Mouse (Mus musculus) kidney, embryonic 16.5 days (tissue): Measurements from ENCODE around the gene Steap3. TPM values are rescaled to one million over a fixed set of nuclear protein-coding genes. Genes with fewer than 3 reads are reported as not detected.

ENCODE experiments used
- ATAC-seq: fragments of 200-750 bp; cut with Nextera tagmentation; 2 replicates; pipeline ENCODE4 v1.8.0; 2017; ENCODE audit warnings: moderate TSS enrichment; ENCODE audit not compliant: low FRiP score, low TSS enrichment
- H3K27ac ChIP-seq: fragments of 300-500 bp; sonication (generic); 2 replicates; pipeline ENCODE4 v1.5.1; 2014; ENCODE audit warnings: low read length
- H3K27me3 ChIP-seq: fragments of 300-500 bp; sonication (generic); 2 replicates; pipeline ENCODE4 v1.6.1; 2014; ENCODE audit warnings: low read length, control low read depth, mixed read lengths; ENCODE audit not compliant: insufficient read depth
- H3K36me3 ChIP-seq: fragments of 300-500 bp; sonication (generic); 2 replicates; pipeline ENCODE4 v1.6.1; 2014; ENCODE audit warnings: low read length, control low read depth, mixed read lengths; ENCODE audit not compliant: insufficient read depth
- H3K4me1 ChIP-seq: fragments of 300-500 bp; sonication (generic); 2 replicates; pipeline ENCODE4 v1.6.1; 2014; ENCODE audit warnings: low read length, control low read depth, mixed read lengths; ENCODE audit not compliant: insufficient read depth
- H3K4me2 ChIP-seq: fragments of 300-500 bp; sonication (generic); replicated peaks from 2 replicates; pipeline ENCODE4 v1.6.1; 2014; ENCODE audit warnings: low read depth, low read length
- H3K4me3 ChIP-seq: fragments of 300-500 bp; sonication (generic); 2 replicates; pipeline ENCODE4 v1.5.1; 2014; ENCODE audit warnings: mild to moderate bottlenecking, low read length
- H3K9ac ChIP-seq: fragments of 300-500 bp; sonication (generic); replicated peaks from 2 replicates; pipeline ENCODE4 v1.6.1; 2014; ENCODE audit warnings: low read length
- H3K9me3 ChIP-seq: fragments of 300-500 bp; sonication (generic); 2 replicates; pipeline ENCODE4 v1.6.1; 2016; ENCODE audit warnings: low read length, control low read depth
- WGBS: fragments of 180-500 bp; shearing (Covaris S2); extraction: QIAGEN DNeasy Blood & Tissue Kit; methylation state at CpG from one replicate; pipeline ENCODE4 v1.1.7; 2014; 5-methylcytosine and 5-hydroxymethylcytosine counted together
- polyA plus RNA-seq: library from polyadenylated mRNA; unstranded; fragments of >200 nt; fragmentation: Nextera tagmentation; extraction: Ambion mirVana; gene quantifications from 2 replicates; pipeline ENCODE4 v1.2.1, GENCODE M21; 2015

Gene Steap3
- polyA plus RNA-seq, 1 experiment from 2014 or later: 2.8 TPM

DNA sequence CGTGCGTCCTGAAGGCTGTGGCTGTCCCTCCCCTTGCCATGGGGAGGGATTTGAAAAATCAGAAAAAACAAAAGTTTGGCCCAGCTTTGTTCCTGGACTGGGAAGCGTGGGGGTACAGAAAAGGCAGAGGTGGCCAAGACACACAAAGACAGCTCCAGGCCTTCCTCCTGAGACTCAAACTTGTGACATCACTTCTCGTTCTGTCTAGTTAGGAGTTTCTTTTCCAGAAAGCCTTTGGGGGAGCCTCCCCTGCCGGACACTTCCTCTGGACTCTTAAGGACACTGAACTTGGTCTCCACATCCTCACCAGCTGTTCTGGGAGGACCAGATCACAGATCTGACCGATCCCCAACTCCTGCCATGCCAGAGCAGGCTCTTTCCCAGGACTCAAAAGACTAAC lies 18.8 kb downstream of the Steap3 start:
- Histone ChIP-seq H3K27ac (no peak overlapping the region), H3K4me2 (no peak overlapping the region), H3K9me3 (no peaks in the 10 kb centered on the region), H3K9ac (no peak overlapping the region), H3K4me1 (no peaks in the 10 kb centered on the region), H3K27me3 (no peaks in the 10 kb centered on the region), H3K36me3 (no peaks in the 10 kb centered on the region), H3K4me3 (no peak overlapping the region)
- WGBS: 73% methylated on average over 6 of the region's 6 CpGs
- no peak for ATAC-seq

DNA sequence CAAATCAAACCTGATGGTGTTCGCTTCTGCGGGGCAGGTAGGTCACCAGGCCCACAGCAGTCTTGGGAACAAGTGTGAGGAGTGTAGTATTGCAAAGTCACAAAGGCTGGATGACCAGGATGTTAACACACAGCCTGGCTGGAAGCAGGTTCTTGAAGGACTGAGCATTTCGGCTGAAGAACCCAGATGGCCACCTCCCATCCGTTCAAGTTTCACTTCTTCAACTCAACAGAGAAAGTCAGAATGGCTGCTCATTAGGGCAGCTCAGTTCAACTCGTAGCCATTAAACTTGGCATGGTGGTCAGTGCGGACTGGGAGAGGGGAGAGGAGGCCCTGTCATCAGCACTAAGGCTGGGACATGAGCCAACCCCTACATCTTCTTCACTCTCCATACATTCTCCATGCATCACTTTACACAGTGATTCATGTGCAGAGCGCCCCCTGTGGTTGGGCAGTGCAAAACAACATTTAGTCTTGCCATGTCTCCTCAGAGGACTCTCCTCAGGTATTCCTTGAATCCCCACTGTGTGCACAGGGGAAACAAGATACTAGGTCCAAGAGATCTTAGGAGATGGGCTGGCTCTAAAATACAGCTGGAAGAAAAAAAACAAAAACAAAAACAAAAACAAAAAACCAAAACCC lies 19.9 kb downstream of the Steap3 start:
- no peaks in the 10 kb centered on the region for H3K27me3 ChIP-seq
- no peaks in the 10 kb centered on the region for H3K36me3 ChIP-seq
- no peak overlapping the region for H3K9ac ChIP-seq
- ATAC-seq: no peak
- H3K4me3 ChIP-seq: no peak overlapping the region
- H3K4me1 ChIP-seq: no peaks in the 10 kb centered on the region
- H3K4me2 ChIP-seq: no peak overlapping the region
- H3K27ac ChIP-seq: no peak overlapping the region
- no peaks in the 10 kb centered on the region for H3K9me3 ChIP-seq
- WGBS: 90% methylated on average over 7 of the region's 7 CpGs

DNA sequence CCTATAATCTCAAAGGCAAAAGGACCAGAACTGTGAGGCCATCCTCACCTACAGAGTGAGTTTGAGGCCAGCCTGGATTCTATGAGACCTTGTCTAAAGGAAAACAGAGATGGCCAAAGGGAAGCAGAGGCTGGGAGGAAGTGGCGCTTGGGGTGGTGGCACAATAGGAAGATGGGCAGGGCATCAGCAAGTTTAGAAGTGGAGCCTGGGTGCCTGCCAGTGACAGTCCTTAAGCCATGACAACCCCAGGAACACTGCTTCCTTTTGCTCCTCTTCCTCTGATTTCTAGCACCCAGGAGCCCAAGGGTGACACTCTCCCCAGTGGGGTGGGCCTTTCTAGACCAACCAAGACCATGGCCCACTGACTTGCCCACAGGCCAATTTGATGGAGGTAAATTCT lies 21.3 kb downstream of the Steap3 start:
- no peaks in the 10 kb centered on the region for H3K4me1 ChIP-seq
- WGBS: 92% methylated on average over 1 of the region's 1 CpGs
- no peak overlapping the region for H3K27ac ChIP-seq
- no peak for ATAC-seq
- no peaks in the 10 kb centered on the region for H3K9me3 ChIP-seq
- no peaks in the 10 kb centered on the region for H3K36me3 ChIP-seq
- H3K4me2 ChIP-seq: no peak overlapping the region
- no peaks in the 10 kb centered on the region for H3K27me3 ChIP-seq
- H3K9ac ChIP-seq: no peak overlapping the region
- no peak overlapping the region for H3K4me3 ChIP-seq

DNA sequence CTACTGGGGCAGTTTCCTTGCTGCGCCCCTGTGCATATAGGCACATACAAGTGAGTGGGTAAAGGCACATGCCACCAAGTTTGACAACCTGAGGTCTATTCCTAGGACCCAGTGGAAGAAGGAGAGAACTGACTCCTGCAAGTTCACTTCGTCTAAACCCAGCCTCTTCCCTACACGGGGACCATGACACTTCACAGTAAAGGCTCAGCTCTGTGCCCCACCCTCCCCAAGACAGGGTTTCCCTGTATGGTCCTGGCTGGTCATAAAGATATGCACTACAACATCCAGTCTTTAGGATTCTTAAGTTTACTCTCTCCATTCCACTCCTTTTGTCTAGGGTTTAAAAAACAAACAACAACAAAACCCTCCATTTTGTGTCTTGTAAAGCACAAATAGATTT lies 21.9 kb downstream of the Steap3 start:
- no peaks in the 10 kb centered on the region for H3K4me1 ChIP-seq
- ATAC-seq: no peak
- H3K27ac ChIP-seq: no peak overlapping the region
- H3K36me3 ChIP-seq: no peaks in the 10 kb centered on the region
- no peaks in the 10 kb centered on the region for H3K27me3 ChIP-seq
- no peak overlapping the region for H3K4me2 ChIP-seq
- H3K9me3 ChIP-seq: no peaks in the 10 kb centered on the region
- H3K4me3 ChIP-seq: no peak overlapping the region
- 86% methylated on average over 3 of the region's 3 CpGs for WGBS
- H3K9ac ChIP-seq: no peak overlapping the region

DNA sequence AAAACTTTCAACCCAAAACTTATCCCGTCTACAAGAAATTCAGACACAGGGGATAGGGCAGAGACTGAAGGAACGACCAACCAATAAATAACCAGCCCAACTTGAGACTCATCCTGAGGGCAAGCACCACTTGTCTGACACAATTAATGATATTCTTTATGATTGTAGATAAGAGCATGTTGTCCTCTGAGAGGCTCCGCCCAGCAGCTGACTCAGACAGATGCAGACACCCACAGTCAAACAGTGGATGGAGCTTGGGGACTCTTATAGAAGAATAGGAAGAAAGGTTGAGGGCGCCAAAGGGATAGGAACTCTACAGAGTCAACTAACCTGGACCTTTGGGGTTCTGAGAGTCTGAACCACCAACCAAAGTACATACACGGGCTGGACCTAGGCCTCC lies 22.7 kb downstream of the Steap3 start:
- H3K27me3 ChIP-seq: no peaks in the 10 kb centered on the region
- H3K4me3 ChIP-seq: no peak overlapping the region
- 87% methylated on average over 5 of the region's 5 CpGs for WGBS
- H3K4me1 ChIP-seq: no peaks in the 10 kb centered on the region
- no peaks in the 10 kb centered on the region for H3K36me3 ChIP-seq
- H3K27ac ChIP-seq: no peak overlapping the region
- H3K4me2 ChIP-seq: no peak overlapping the region
- no peaks in the 10 kb centered on the region for H3K9me3 ChIP-seq
- H3K9ac ChIP-seq: no peak overlapping the region
- no peak for ATAC-seq

DNA sequence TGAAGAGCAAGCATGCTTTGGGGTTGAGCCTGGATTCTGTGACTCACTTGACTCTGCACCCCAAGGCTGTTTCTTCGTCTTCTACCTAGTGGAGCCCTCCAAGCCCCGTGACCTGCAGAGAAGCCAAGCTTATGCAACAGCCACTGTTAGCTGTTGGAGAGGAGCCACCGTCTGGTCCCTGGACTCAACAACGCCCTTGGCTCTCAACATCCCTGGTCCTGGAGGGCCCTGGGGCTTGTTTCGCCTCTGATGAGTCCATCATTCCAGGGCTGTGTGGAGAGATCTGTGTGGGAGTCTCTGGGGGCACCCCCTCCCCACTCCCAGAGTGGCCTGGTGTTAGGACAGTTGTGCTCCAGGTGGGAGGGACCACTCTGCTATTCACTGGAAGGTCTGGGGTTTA lies 24.3 kb downstream of the Steap3 start:
- 51% methylated on average over 5 of the region's 5 CpGs for WGBS

DNA sequence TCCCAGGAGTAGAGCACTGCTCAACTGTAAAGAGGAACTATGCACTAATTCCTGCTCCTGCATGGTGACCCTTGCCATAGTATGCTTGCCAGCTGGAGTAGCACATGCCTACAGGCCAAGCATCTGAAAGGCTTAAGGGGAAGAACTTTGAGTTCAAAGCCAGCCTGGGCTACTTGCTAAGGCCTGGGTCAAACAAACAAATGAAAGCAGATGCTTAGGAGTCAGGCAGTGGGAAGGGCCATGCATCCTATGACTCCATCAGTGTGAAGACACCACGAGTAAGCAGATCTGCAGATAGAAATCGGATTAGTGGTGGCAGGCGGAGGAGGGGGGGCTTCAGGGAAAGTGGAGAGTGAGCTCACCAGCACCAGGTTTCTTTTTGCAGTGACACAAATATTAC lies 25.2 kb downstream of the Steap3 start:
- Histone ChIP-seq H3K27ac (no peak overlapping the region), H3K9me3 (no peaks in the 10 kb centered on the region), H3K9ac (no peak overlapping the region), H3K4me2 (no peak overlapping the region), H3K4me1 (no peaks in the 10 kb centered on the region), H3K36me3 (no peaks in the 10 kb centered on the region), H3K27me3 (no peaks in the 10 kb centered on the region), H3K4me3 (no peak overlapping the region)
- WGBS: 72% methylated on average over 3 of the region's 3 CpGs
- no peak for ATAC-seq

More for the DNA sequence above, 24.3 kb downstream of the Steap3 start:
- no peak overlapping the region for H3K4me2 ChIP-seq
- no peak for ATAC-seq
- H3K9ac ChIP-seq: no peak overlapping the region
- no peak overlapping the region for H3K27ac ChIP-seq
- no peak overlapping the region for H3K4me3 ChIP-seq
- no peaks in the 10 kb centered on the region for H3K4me1 ChIP-seq
- no peaks in the 10 kb centered on the region for H3K9me3 ChIP-seq
- H3K36me3 ChIP-seq: no peaks in the 10 kb centered on the region
- no peaks in the 10 kb centered on the region for H3K27me3 ChIP-seq

DNA sequence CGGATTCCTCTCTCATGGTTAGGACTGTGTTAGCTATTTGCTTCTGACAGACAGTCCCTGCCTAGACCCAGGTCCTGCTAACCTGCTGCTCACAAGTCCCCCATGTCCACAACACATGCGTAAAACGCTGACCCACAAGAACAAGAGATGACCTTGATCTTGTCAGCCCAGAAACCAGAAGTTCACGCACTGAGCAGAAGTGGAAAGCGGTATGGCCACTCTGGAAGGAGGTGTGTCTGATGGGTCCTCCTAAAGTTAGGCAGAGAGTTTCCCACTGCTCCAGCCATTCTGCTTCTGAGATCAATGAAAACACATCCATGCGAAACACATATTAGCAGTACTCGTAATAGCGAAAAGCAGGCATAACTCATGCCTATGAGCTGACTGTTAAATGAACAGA lies 25.6 kb downstream of the Steap3 start:
- Histone ChIP-seq H3K4me1 (no peaks in the 10 kb centered on the region), H3K4me3 (no peak overlapping the region), H3K36me3 (no peaks in the 10 kb centered on the region), H3K4me2 (no peak overlapping the region), H3K9ac (no peak overlapping the region), H3K27ac (no peak overlapping the region), H3K9me3 (no peaks in the 10 kb centered on the region), H3K27me3 (no peaks in the 10 kb centered on the region)
- 96% methylated on average over 8 of the region's 8 CpGs for WGBS
- ATAC-seq: no peak

DNA sequence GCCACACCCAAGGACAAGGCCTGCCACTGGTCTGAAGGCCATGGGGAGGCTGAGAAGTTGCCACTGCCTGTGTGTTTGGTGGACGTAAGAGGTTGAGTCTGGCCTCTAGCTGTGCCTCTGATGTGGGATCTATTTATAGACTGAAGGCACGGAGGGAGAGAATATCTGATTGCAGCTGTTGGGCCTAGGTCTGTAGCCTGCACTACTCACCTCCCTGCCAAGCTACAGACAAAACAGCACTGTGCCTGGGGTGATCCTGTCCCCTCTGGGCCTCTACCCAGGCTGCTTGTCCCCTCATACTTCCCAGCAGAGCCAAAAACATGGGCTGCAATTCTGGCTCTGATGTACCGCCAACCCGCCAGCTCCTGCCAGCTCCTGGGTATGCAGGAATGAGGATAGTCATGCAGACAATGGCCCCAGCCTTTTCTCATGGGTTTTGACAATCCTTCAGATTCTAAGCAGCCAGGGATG lies 26.8 kb downstream of the Steap3 start:
- H3K27ac ChIP-seq: no peak overlapping the region
- no peak for ATAC-seq
- H3K9me3 ChIP-seq: no peaks in the 10 kb centered on the region
- H3K36me3 ChIP-seq: no peaks in the 10 kb centered on the region
- no peak overlapping the region for H3K4me3 ChIP-seq
- H3K4me1 ChIP-seq: no peaks in the 10 kb centered on the region
- H3K9ac ChIP-seq: no peak overlapping the region
- 62% methylated on average over 4 of the region's 4 CpGs for WGBS
- H3K27me3 ChIP-seq: no peaks in the 10 kb centered on the region
- H3K4me2 ChIP-seq: no peak overlapping the region

DNA sequence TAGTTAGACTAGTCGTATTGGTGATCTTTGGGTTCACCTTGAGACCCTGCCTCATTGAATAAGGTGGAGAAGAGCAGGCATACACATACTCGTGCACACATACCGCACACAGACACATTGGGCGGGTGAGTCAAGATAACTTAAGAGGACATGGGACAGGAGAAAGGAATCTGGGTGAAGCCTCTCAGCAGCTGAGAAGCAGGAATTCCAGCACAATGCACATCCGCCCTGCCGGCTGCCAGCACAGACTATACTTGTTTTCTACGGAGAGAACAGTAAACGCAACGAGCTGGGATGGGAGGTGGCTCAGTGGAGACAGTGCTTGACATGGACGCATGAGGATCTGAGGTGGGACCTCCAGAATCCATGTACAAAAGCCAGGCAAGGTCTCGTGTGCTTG lies 27.9 kb downstream of the Steap3 start:
- Histone ChIP-seq H3K9ac (no peak overlapping the region), H3K4me3 (no peak overlapping the region), H3K27me3 (no peaks in the 10 kb centered on the region), H3K36me3 (no peaks in the 10 kb centered on the region), H3K4me1 (no peaks in the 10 kb centered on the region), H3K4me2 (no peak overlapping the region), H3K27ac (no peak overlapping the region), H3K9me3 (no peaks in the 10 kb centered on the region)
- ATAC-seq: no peak
- WGBS: 87% methylated on average over 11 of the region's 11 CpGs
